Mouse (Mus musculus): ENCODE measurements around the gene Ssh1. TPM values are rescaled to one million over a fixed set of nuclear protein-coding genes. Genes with fewer than 3 reads are reported as not detected.
A peak's percentile ranks its signal among the peaks of the same experiment; 100 is the strongest.

Ssh1 gene
- polyA plus RNA-seq, 1 experiment from 2014 or later = 5.3 TPM

DNA sequence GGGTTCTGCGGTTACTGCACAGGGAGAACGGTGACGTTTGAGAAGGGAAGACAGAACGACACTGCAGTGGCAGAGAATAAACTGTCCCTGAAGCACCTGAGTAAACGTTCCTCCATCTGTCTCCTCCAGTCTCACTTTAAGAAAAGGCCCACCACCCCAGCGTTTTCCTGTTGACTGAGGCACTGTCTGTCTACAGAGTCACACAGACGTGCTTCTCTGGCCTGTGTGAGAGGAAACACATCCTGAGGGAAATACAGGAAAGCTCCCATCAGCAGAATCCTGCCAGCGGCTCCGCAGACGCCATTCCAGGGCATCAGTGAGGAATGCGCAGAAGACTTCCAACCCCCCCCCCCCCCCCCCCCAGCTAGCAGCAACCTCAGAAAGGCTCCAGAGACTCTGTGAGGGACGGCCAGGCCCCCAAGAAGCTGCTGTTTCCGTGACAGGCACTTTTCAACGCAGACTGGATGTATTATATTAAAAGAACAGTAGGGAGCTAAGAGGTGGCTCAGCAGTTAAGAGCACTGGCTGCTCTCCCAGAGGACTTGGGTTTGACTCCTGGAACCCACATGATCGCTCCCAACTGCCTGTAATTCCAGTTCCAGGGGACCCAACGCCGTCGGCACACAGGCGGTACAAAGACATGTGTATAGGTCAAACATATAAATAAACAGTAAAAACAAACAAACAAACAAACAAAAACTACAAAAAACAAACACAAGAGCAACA lies 104.3 kb downstream of the Ssh1 start:
- no peak overlapping the region for H3K4me3 ChIP-seq (ENCODE audit: low read depth, low read length)
- no peak overlapping the region; the same call in 1 of the 2 replicates for H3K4me2 ChIP-seq (replicated peaks; ENCODE audit: low read depth)
- WGBS = 33% methylated on average over 19 of the region's 19 CpGs
- no peaks in the 10 kb centered on the region for H3K36me3 ChIP-seq (ENCODE audit: control insufficient read depth, insufficient read depth, low read length)
- ATAC-seq (ENCODE audit: low FRiP score, low TSS enrichment) = no peak; the same call in 1 of the 2 replicates
- no peaks in the 10 kb centered on the region for H3K9me3 ChIP-seq (ENCODE audit: control insufficient read depth, low read length)
- no peak for TF ChIP-seq EP300 (optimal IDR thresholded peaks at IDR 0.05)
- no peak for TF ChIP-seq CTCF (IDR thresholded peaks at IDR 0.05; ENCODE audit: low read depth)
- peak overlapping the region; percentile 63 for H3K27ac ChIP-seq (replicated peaks)
- no peaks in the 10 kb centered on the region; the same call in 1 of the 2 replicates for H3K4me1 ChIP-seq (replicated peaks; ENCODE audit: control insufficient read depth, insufficient read depth)
- peak; percentile 19 for DNase-seq (ENCODE audit: low spot score)
- 0 out of 2 replicates have a peak overlapping the region, but pooled peaks have one; percentile 13 for H3K9ac ChIP-seq (ENCODE audit: low read length)
- no peaks in the 10 kb centered on the region for H3K27me3 ChIP-seq (ENCODE audit: control insufficient read depth, insufficient read depth, low read length)

DNA sequence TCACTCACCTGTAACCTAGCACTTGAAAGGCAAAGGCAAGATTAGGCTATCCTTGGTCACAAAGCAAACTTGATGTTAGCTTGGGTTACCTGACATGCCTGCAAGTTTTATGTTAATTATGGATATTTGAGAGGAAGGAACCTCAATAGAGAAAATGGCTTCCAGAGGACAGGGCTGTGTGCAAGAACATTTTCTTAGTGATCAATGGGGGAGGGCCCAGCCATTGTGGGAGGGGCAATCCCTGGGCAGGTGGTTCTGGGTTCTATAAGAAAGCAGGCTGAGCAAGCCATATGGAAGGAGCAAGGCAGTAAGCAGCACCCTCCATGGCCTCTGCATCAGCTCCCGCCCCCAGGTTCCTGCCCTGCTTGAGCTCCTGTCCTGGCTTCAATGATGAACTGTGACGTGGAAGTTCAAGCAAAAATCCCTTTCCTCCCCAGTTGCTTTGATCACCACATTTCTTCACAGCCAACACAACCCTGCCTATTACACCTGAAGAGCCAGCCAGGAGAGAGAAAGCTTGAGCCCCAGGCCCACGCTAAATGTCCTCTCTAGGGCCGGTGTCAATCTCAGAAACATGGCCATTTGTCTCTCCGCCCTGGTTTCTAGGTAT lies 105.4 kb downstream of the Ssh1 start:
- no peak overlapping the region for H3K4me2 ChIP-seq (replicated peaks; ENCODE audit: low read depth)
- H3K4me1 ChIP-seq (replicated peaks; ENCODE audit: control insufficient read depth, insufficient read depth) = no peaks in the 10 kb centered on the region; the same call in 1 of the 2 replicates
- H3K27me3 ChIP-seq (ENCODE audit: control insufficient read depth, insufficient read depth, low read length) = no peaks in the 10 kb centered on the region
- WGBS = 81% methylated on average over 5 of the region's 5 CpGs
- 0 out of 2 replicates have a peak overlapping the region, but pooled peaks have one; percentile 8 for H3K9ac ChIP-seq (ENCODE audit: low read length)
- H3K27ac ChIP-seq (replicated peaks) = peak overlapping the region; percentile 63; the same call in 1 of the 2 replicates
- no peak overlapping the region for H3K4me3 ChIP-seq (ENCODE audit: low read depth, low read length)
- ATAC-seq (ENCODE audit: low FRiP score, low TSS enrichment) (no peak), DNase-seq (ENCODE audit: low spot score) (peak; percentile 13)
- no peaks in the 10 kb centered on the region for H3K9me3 ChIP-seq (ENCODE audit: control insufficient read depth, low read length)
- TF ChIP-seq EP300 (optimal IDR thresholded peaks at IDR 0.05) = no peak
- TF ChIP-seq CTCF (IDR thresholded peaks at IDR 0.05; ENCODE audit: low read depth) = no peak
- no peaks in the 10 kb centered on the region for H3K36me3 ChIP-seq (ENCODE audit: control insufficient read depth, insufficient read depth, low read length)

GRCm38 (mm10) chr5:113887132-113887531 lies 106.6 kb downstream of the Ssh1 start:
- ATAC-seq (ENCODE audit: low FRiP score, low TSS enrichment) = no peak; the same call in 1 of the 2 replicates
- H3K4me2 ChIP-seq (replicated peaks; ENCODE audit: low read depth) = no peak overlapping the region
- H3K36me3 ChIP-seq (ENCODE audit: control insufficient read depth, insufficient read depth, low read length) = no peaks in the 10 kb centered on the region

More at GRCm38 (mm10) chr5:113887132-113887531, 106.6 kb downstream of the Ssh1 start:
- TF ChIP-seq CTCF (IDR thresholded peaks at IDR 0.05; ENCODE audit: low read depth) (no peak), EP300 (optimal IDR thresholded peaks at IDR 0.05) (no peak)
- WGBS = 12% methylated on average over 11 of the region's 11 CpGs
- DNase-seq (ENCODE audit: low spot score) = peak; percentile 71
- Histone ChIP-seq H3K27ac (replicated peaks) (0 out of 2 replicates have a peak overlapping the region, but pooled peaks have one; percentile 1), H3K27me3 (ENCODE audit: control insufficient read depth, insufficient read depth, low read length) (no peaks in the 10 kb centered on the region), H3K4me1 (replicated peaks; ENCODE audit: control insufficient read depth, insufficient read depth) (peaks cover 8% of the 10 kb centered on the region), H3K4me3 (ENCODE audit: low read depth, low read length) (no peak overlapping the region), H3K9ac (ENCODE audit: low read length) (no peak overlapping the region), H3K9me3 (ENCODE audit: control insufficient read depth, low read length) (no peaks in the 10 kb centered on the region)

Other genes with a start within 250 kb of the Ssh1 start
- 10.4 and 11.2 TPM in 2 replicates for gene Sart3, start 221.4 kb downstream of the Ssh1 start, polyA plus RNA-seq (2015; fragmentation: Nextera tagmentation; extraction: Ambion mirVana)
- 154 and 166 TPM in 2 replicates for gene Iscu, start 221.1 kb downstream of the Ssh1 start, polyA plus RNA-seq (2015; fragmentation: Nextera tagmentation; extraction: Ambion mirVana)
- gene Tmem119, start 193.4 kb downstream of the Ssh1 start, polyA plus RNA-seq (2015; fragmentation: Nextera tagmentation; extraction: Ambion mirVana) = 35.3 and 36.6 TPM in 2 replicates
- gene Selplg, start 161.2 kb downstream of the Ssh1 start, polyA plus RNA-seq (2015; fragmentation: Nextera tagmentation; extraction: Ambion mirVana) = 2.0 and 2.6 TPM in 2 replicates
- 91.6 and 93.6 TPM in 2 replicates for gene Coro1c, start 85.1 kb downstream of the Ssh1 start, polyA plus RNA-seq (2015; fragmentation: Nextera tagmentation; extraction: Ambion mirVana)
- 0.15 and 0.24 TPM in 2 replicates for gene Dao, start 9.8 kb upstream of the Ssh1 start, polyA plus RNA-seq (2015; fragmentation: Nextera tagmentation; extraction: Ambion mirVana)
- 5.3 and 5.7 TPM in 2 replicates for gene Usp30, start 71.6 kb upstream of the Ssh1 start, polyA plus RNA-seq (2015; fragmentation: Nextera tagmentation; extraction: Ambion mirVana)
- 1.1 and 1.2 TPM in 2 replicates for gene Svop, start 97.7 kb upstream of the Ssh1 start, polyA plus RNA-seq (2015; fragmentation: Nextera tagmentation; extraction: Ambion mirVana)
- 6.2 and 6.9 TPM in 2 replicates for gene Alkbh2, start 134.3 kb upstream of the Ssh1 start, polyA plus RNA-seq (2015; fragmentation: Nextera tagmentation; extraction: Ambion mirVana)
- gene Ung, start 136.5 kb upstream of the Ssh1 start, polyA plus RNA-seq (2015; fragmentation: Nextera tagmentation; extraction: Ambion mirVana) = 15.1 and 16.2 TPM in 2 replicates
- 1.3 and 1.4 TPM in 2 replicates for gene Acacb, start 152.6 kb upstream of the Ssh1 start, polyA plus RNA-seq (2015; fragmentation: Nextera tagmentation; extraction: Ambion mirVana)

Data from stomach, postnatal 0 days (tissue).